ENCODE assay signal across 7 mouse cellular contexts in the genomic region with DNA sequence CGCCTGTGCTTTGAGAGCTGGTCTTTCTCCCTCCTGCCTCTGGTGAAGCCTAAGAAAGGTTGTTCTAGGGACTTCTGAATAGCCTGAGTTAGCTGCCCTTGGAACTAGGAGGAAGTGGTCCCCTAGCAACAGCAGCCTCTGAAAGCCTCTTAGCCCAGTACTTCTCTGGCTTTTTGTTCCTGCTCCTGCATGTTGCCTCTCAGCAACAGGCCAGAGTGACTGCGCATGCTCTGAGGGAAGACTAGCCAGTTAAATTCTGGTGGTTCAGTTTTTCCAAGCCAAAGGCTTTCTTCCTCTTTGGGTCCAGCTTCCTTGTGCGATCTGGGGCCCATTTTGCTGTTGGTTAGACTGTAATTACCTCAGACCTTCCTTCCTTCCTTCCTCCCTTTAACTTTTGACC.
DNase-seq lines count a peak whose midpoint lies in the region; ATAC-seq and TF ChIP-seq lines count a peak whose summit lies in the region.

No protein-coding gene starts in this region.

- DNase-seq in kidney, postnatal 0 days (ENCODE audit: low spot score): peak; percentile 27
- peak; percentile 29 to 52 for DNase-seq in frontal cortex, postnatal 14 days (ENCODE audit: low spot score in 2 of 2)
- peak; percentile 25 for DNase-seq in layer of hippocampus, adult 9-10 months (ENCODE audit: low spot score)
- peak; percentile 67 to 70 for DNase-seq in lung, postnatal 4 days
- DNase-seq in thymus, postnatal 36 days: peak; percentile 32 to 35
- no peak for DNase-seq in urinary bladder, adult 18-20 months (ENCODE audit: low spot score in 2 of 2)

- no peak overlapping the region for H3K4me3 ChIP-seq in kidney, postnatal 0 days (replicated peaks; ENCODE audit: low read depth, low read length)
- H3K4me3 ChIP-seq in kidney, embryonic 14.5 days (ENCODE audit: low read length): no peak overlapping the region

- no peak for TF ChIP-seq CTCF in kidney, postnatal 0 days (IDR thresholded peaks at IDR 0.05; ENCODE audit: low read depth)

- no peaks in the 10 kb centered on the region for H3K4me1 ChIP-seq in kidney, postnatal 0 days (replicated peaks; ENCODE audit: insufficient read depth, low read length)
- no peaks in the 10 kb centered on the region for H3K4me1 ChIP-seq in kidney, embryonic 14.5 days (ENCODE audit: control insufficient read depth, insufficient read depth, low read length)

- H3K27me3 ChIP-seq in kidney, postnatal 0 days (ENCODE audit: insufficient read depth, low read length): no peaks in the 10 kb centered on the region
- H3K27me3 ChIP-seq in kidney, embryonic 14.5 days (ENCODE audit: control insufficient read depth, insufficient read depth, low read length): no peaks in the 10 kb centered on the region

- H3K9me3 ChIP-seq in kidney, postnatal 0 days (replicated peaks; ENCODE audit: low read length): no peaks in the 10 kb centered on the region
- H3K9me3 ChIP-seq in kidney, embryonic 14.5 days (ENCODE audit: control insufficient read depth, low read length): no peaks in the 10 kb centered on the region

- no peak overlapping the region for H3K9ac ChIP-seq in kidney, postnatal 0 days (ENCODE audit: low read depth, low read length)
- no peak overlapping the region for H3K9ac ChIP-seq in kidney, embryonic 14.5 days (ENCODE audit: low read depth, low read length)

- no peak overlapping the region for H3K4me2 ChIP-seq in kidney, postnatal 0 days (ENCODE audit: low read length)
- no peak overlapping the region for H3K4me2 ChIP-seq in kidney, embryonic 14.5 days (replicated peaks; ENCODE audit: low read depth, low read length)

- ATAC-seq in kidney, postnatal 0 days (replicated peaks; ENCODE audit: low FRiP score, low read depth): no peak
- ATAC-seq in kidney, embryonic 14.5 days (ENCODE audit: low FRiP score, low TSS enrichment): no peak

- H3K27ac ChIP-seq in kidney, postnatal 0 days: no peak overlapping the region
- no peak overlapping the region for H3K27ac ChIP-seq in kidney, embryonic 14.5 days (ENCODE audit: low read depth, low read length)

- H3K36me3 ChIP-seq in kidney, postnatal 0 days (ENCODE audit: insufficient read depth, low read length): no peaks in the 10 kb centered on the region
- no peaks in the 10 kb centered on the region for H3K36me3 ChIP-seq in kidney, embryonic 14.5 days (ENCODE audit: control insufficient read depth, insufficient read depth, low read length)

- 68% methylated on average over 3 of the region's 3 CpGs for WGBS in kidney, postnatal 0 days
- WGBS in kidney, embryonic 14.5 days: 74% methylated on average over 3 of the region's 3 CpGs

Comparison
In these comparisons a context has a peak if more than half of its experiments do, and no peak if none do; other contexts are left out.
1. DNase-seq: peak in kidney, postnatal 0 days (single experiment), frontal cortex, postnatal 14 days (2 of 2), layer of hippocampus, adult 9-10 months (single experiment), lung, postnatal 4 days (2 of 2) and thymus, postnatal 36 days (2 of 2); none in urinary bladder, adult 18-20 months (0 of 2).